Mouse (Mus musculus) intestine, embryonic 14.5 days (tissue): ENCODE data around the gene Slc25a40. TPM values are rescaled to one million over a fixed set of nuclear protein-coding genes. Genes with fewer than 3 reads are reported as not detected.

Source experiments
- ATAC-seq: fragments of 200-750 bp; cut with Nextera tagmentation; replicated peaks from 2 replicates; pipeline ENCODE4 v1.8.0; 2017; ENCODE audit warnings: low read depth, moderate number of reproducible peaks, moderate TSS enrichment, moderate library complexity; ENCODE audit not compliant: low FRiP score, low TSS enrichment
- DNase-seq: peaks from one replicate; pipeline ENCODE4 v3.0.0-alpha.2; 2018; ENCODE audit warnings: low spot score
- H3K27ac ChIP-seq: fragments of 300-500 bp; sonication (generic); 2 replicates; pipeline ENCODE4 v1.5.1; 2014; ENCODE audit warnings: low read depth, mild to moderate bottlenecking, control low read depth
- H3K27me3 ChIP-seq: fragments of 300-500 bp; sonication (generic); replicated peaks from 2 replicates; pipeline ENCODE4 v1.6.1; 2014; ENCODE audit warnings: low read length, control low read depth; ENCODE audit not compliant: control insufficient read depth, insufficient read depth
- H3K36me3 ChIP-seq: fragments of 300-500 bp; sonication (generic); 2 replicates; pipeline ENCODE4 v1.6.1; 2014; ENCODE audit warnings: low read length, control low read depth; ENCODE audit not compliant: control insufficient read depth, insufficient read depth
- H3K4me1 ChIP-seq: fragments of 300-500 bp; sonication (generic); replicated peaks from 2 replicates; pipeline ENCODE4 v1.6.1; 2014; ENCODE audit warnings: low read length, control low read depth, mixed read lengths; ENCODE audit not compliant: control insufficient read depth, insufficient read depth
- H3K4me2 ChIP-seq: fragments of 300-500 bp; sonication (generic); 2 replicates; pipeline ENCODE4 v1.6.1; 2014; ENCODE audit warnings: low read length
- H3K4me3 ChIP-seq: fragments of 300-500 bp; sonication (generic); 2 replicates; pipeline ENCODE4 v1.5.1; 2014; ENCODE audit warnings: low read depth, low read length, control low read depth, mixed read lengths
- H3K9ac ChIP-seq: fragments of 300-500 bp; sonication (generic); 2 replicates; pipeline ENCODE4 v1.6.1; 2014; ENCODE audit warnings: mild to moderate bottlenecking, low read length
- H3K9me3 ChIP-seq: fragments of 300-500 bp; sonication (generic); 2 replicates; pipeline ENCODE4 v1.6.1; 2016; ENCODE audit warnings: low read length, control low read depth; ENCODE audit not compliant: control insufficient read depth
- WGBS: fragments of 180-500 bp; shearing (Covaris S2); extraction: QIAGEN DNeasy Blood & Tissue Kit; methylation state at CpG from one replicate; pipeline ENCODE4 v1.1.7; 2014; 5-methylcytosine and 5-hydroxymethylcytosine counted together
- polyA plus RNA-seq: library from polyadenylated mRNA; unstranded; fragments of >200 nt; fragmentation: Nextera tagmentation; extraction: Ambion mirVana; gene quantifications from 2 replicates; pipeline ENCODE4 v1.2.1, GENCODE M21; 2014

Gene Slc25a40
- polyA plus RNA-seq, 1 experiment from 2014 or later, result 10.2 TPM

DNA sequence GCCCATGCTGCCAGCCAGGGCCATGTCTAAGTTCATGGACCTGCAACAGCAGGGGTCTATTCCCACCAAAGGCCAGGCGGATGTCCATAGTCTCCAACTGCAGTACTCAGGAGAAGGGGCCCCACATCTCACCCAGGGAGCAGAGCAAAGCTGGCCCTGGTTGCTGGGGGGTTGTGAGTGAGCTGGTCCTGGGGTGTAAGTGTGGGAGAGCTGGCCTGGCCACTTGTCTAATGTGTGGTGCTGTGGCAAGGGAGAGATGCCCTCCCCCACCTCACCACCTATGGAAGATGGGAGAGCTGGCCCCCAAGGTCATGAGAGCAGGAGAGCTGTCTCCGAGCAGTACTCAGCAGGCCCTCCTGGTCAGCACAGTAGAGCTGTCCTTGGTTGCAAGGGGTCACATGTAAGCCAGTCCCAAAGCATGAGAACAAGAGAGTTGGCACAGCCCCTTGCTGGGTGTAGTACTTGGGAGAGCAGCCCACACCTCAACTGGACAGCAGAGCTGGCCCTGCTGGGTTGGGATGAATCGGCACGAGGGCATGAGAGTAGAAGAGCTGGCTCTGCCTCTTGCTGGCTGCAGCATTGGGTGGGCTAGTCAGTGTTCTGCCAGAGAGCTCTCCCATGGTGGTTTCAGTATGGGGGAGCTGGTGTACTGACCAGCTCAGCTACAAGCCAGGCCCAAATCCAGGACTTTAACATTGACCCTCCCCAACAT lies 65.5 kb downstream of the Slc25a40 start:
- ATAC-seq (no peak; the same call in 1 of the 2 replicates), DNase-seq (no peak)
- 83% methylated on average over 4 of the region's 4 CpGs for WGBS
- no peaks in the 10 kb centered on the region for H3K4me1 ChIP-seq
- H3K9ac ChIP-seq, result no peak overlapping the region
- no peak overlapping the region for H3K4me3 ChIP-seq
- no peaks in the 10 kb centered on the region for H3K9me3 ChIP-seq
- H3K36me3 ChIP-seq, result no peaks in the 10 kb centered on the region
- no peak overlapping the region for H3K4me2 ChIP-seq
- H3K27ac ChIP-seq, result no peak overlapping the region
- no peaks in the 10 kb centered on the region for H3K27me3 ChIP-seq

DNA sequence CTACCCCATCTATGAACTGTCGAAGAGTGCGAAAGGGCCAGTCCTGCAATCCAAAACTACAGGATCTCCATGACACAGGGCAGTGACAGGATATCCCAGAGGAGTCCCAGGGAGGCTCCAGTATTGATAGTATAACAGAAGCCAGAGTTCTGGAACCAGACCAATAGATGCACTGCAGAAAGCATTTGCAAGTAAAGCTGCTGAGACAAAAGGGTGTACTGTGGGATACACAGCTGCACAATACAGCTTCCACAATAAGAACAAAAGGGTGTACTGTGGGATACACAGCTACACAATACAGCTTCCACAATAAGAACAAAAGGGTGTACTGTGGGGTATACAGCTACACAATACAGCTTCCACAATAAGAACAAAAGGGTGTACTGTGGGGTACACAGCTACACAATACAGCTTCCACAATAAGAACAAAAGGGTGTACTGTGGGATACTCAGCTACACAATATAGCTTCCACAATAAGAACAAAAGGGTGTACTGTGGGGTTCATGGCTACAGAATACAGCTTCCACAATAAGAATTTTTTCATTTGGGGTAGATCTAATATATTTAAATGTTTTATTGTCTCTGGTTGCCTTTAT lies 66.1 kb downstream of the Slc25a40 start:
- Histone ChIP-seq H3K36me3 (no peaks in the 10 kb centered on the region), H3K4me1 (no peaks in the 10 kb centered on the region), H3K9me3 (no peaks in the 10 kb centered on the region), H3K4me3 (no peak overlapping the region), H3K4me2 (no peak overlapping the region), H3K9ac (no peak overlapping the region), H3K27me3 (no peaks in the 10 kb centered on the region), H3K27ac (no peak overlapping the region)
- ATAC-seq (no peak), DNase-seq (no peak)
- 86% methylated on average over 2 of the region's 2 CpGs for WGBS

DNA sequence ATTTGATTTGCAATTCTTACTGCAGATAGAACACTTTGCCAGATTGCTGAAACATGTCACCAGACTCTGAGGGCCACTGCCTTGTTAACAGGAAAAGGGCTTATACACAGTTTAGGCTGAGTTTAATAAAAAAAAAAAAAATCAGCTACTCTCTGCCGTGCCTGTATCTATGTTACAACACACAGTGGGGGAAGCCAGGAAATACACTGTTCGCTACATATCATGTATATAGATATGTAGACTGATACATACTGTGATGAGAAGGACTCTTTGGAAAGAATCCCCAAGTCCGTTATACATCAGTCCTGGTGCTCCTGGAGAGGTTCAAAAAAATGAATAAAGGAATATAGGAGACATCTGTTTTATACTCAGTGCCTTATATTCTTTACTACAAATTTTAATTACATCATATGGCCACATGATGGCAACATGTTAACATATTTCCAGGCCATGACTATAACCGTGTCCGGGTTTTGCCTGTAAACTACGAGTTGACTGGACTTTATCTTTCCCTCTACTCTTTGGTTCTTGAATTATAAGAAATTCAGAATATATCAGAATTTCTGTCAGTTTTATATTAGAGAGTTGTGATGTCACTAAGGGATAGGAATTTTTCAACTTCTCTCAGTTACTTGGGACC lies 66.9 kb downstream of the Slc25a40 start:
- Histone ChIP-seq H3K9ac (no peak overlapping the region), H3K27ac (no peak overlapping the region), H3K4me1 (no peaks in the 10 kb centered on the region), H3K4me3 (no peak overlapping the region), H3K27me3 (no peaks in the 10 kb centered on the region), H3K36me3 (no peaks in the 10 kb centered on the region), H3K4me2 (no peak overlapping the region), H3K9me3 (no peaks in the 10 kb centered on the region)
- 48% methylated on average over 6 of the region's 6 CpGs for WGBS
- DNase-seq (no peak), ATAC-seq (peak; percentile 78; the same call in 1 of the 2 replicates)

DNA sequence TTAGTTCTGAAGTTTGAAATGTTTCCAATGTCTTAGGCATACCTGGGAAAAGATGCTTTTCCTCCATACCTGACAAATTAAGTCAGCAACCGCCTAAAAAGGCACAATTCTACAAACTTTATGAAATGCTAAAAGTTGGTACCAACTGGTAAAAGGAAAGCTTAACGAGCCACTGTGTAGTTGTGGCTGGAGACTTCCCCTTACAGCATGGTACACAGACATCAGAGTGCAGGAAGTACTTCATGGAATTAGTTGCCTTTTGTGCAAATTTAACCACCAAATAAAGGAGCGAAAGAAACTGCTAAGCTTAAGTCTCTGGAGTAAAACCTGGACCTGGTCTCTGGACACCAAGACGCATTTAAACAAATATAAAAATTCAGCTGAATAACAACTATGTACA lies 69.1 kb downstream of the Slc25a40 start:
- Histone ChIP-seq H3K36me3 (no peaks in the 10 kb centered on the region), H3K4me2 (no peak overlapping the region), H3K4me1 (no peaks in the 10 kb centered on the region), H3K4me3 (no peak overlapping the region), H3K9me3 (no peaks in the 10 kb centered on the region), H3K9ac (no peak overlapping the region), H3K27ac (no peak overlapping the region), H3K27me3 (no peaks in the 10 kb centered on the region)
- DNase-seq (no peak), ATAC-seq (no peak)
- WGBS, result 84% methylated on average over 4 of the region's 4 CpGs

Other genes starting within 250 kb of the Slc25a40 start
- gene Adam22, start 54.7 kb upstream of the Slc25a40 start, polyA plus RNA-seq, result 10.5 and 11.0 TPM in 2 replicates
- gene Dbf4, start 134 bp upstream of the Slc25a40 start, polyA plus RNA-seq, result 47.2 and 54.7 TPM in 2 replicates
- gene Rundc3b, start 200.1 kb downstream of the Slc25a40 start, polyA plus RNA-seq, result 8.6 and 9.1 TPM in 2 replicates
- gene Abcb1a, start 237.2 kb downstream of the Slc25a40 start, polyA plus RNA-seq, result 5.8 and 8.2 TPM in 2 replicates